Comparison of ENCODE assay signal across 16 mouse cellular contexts in genomic region chr5:122719168-122719567, GRCm38 (mm10). TPM values are rescaled to one million over a fixed set of nuclear protein-coding genes. Genes with fewer than 3 reads are reported as not detected.
A peak's percentile ranks its signal among the peaks of the same experiment; 100 is the strongest.
DNase-seq lines count a peak whose midpoint lies in the region; ATAC-seq lines count a peak whose summit lies in the region.
"Had no signal": no experiment of that assay in that cellular context is flagged by ENCODE, and none has a peak within 500 bp of the region (broad histone marks: within the 10 kb centered on the region; RNA-seq: fewer than 3 reads in every experiment).

No protein-coding gene starts in this region.

- DNase-seq in 416B (ENCODE audit: low read depth) = peak; percentile 42
- DNase-seq in CD8-positive naive resting alpha-beta T cell, adult 2 months (ENCODE audit: low read depth in 2 of 2, low spot score in 2 of 2) = peak; percentile 72 to 81
- DNase-seq in thymus, postnatal 0 days (ENCODE audit: low spot score) = peak; percentile 76
- DNase-seq in kidney, adult 8-10 months = no peak
- no peak for DNase-seq in layer of hippocampus, postnatal 25 days (ENCODE audit: extremely low spot score in 1 of 2, low spot score in 1 of 2)
- no peak for DNase-seq in testis, postnatal 14 days (ENCODE audit: low spot score)
- DNase-seq: adrenal gland, postnatal 36 days; cerebellum, adult 9-11 months; gastrocnemius, postnatal 10 days; kidney, adult 11 months; liver, embryonic 13.5 days; lung, adult 2 months had no signal

- ATAC-seq in megakaryocyte, adult 5-6 weeks (ENCODE audit: poor library complexity, severe bottlenecking) = peak; percentile 50
- ATAC-seq: forebrain, embryonic 15.5 days; hindbrain, embryonic 16.5 days; midbrain, embryonic 13.5 days had no signal

RNA-seq across cellular contexts. Expression of gene P2rx4, which starts 11.8 kb away (rescaled TPM):
- total RNA-seq in megakaryocyte, adult 5-6 weeks (2015) = 29.9 and 34.3 TPM in 2 replicates
- total RNA-seq in megakaryocyte, adult 5-6 weeks (2017) = 19.6 and 25.2 TPM in 2 replicates
- 22.5 and 26.7 TPM in 2 replicates for polyA plus RNA-seq in thymus, postnatal 0 days (2015; fragmentation: Nextera tagmentation; extraction: Ambion mirVana)
- 10 to 100 TPM; 11.4 to 15.0 TPM for total RNA-seq in layer of hippocampus, postnatal 25 days (2021)

Comparison
In these comparisons a context has a peak if more than half of its experiments do, and no peak if none do; other contexts are left out.
1. DNase-seq: peak in 416B (single experiment), CD8-positive naive resting alpha-beta T cell, adult 2 months (2 of 2) and thymus, postnatal 0 days (single experiment); none in kidney, adult 8-10 months (0 of 2), layer of hippocampus, postnatal 25 days (0 of 2) and testis, postnatal 14 days (single experiment).